Mouse (Mus musculus): ENCODE data around the gene Olfr1428. TPM values are rescaled to one million over a fixed set of nuclear protein-coding genes. Genes with fewer than 3 reads are reported as not detected.
"Not testable (repeated sequence)": the region's sequence is repeated elsewhere in the genome, so short reads cannot be mapped to it uniquely, and the experiment has no call there.

Gene Olfr1428
- total RNA-seq (2021) = not detected

DNA sequence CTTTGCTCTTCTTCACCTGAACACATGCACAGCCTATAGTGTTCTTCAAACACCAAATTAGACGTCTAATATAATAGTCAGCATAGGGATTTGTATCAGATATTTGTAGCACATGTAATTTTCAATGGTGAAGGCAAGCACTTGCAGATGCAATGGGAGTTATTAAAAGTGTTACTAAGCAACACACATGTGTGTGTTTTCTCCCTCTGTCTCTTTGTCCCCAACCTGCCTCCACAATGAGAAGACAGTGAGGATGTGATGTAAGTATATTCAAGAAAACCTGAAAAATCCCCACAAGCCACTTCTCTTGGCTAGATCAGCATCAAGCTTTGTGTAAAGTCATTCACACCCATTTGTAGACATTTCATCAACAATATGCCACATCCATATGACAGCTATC, at the start of gene Olfr1428:
Gene Olfr1428, minus strand, starts transcription at position 101 of the 400 bp plus-strand sequence.
- DNase-seq (ENCODE audit: extremely low spot score in 1 of 2, low spot score in 1 of 2) = no peak

DNA sequence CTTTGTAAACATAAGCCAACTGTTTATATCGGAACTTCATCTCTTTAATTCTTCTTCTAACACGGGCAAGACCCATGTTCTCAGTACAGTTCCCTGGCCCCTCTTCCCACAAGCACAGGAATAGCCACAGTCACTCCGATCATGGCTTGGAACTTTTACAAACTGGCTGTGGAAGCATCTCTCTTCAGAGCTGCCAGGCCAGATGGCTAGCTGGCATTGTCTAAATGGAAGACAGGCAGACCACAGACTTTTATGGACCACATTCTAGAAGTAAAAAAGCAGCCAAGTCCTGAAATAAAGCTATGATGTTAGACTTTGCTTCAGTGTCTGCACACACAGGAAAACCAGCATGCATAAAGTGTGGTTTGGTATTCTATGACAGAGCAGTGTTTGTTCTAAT, 29.8 kb upstream of the Olfr1428 start:
- no peak for DNase-seq (ENCODE audit: extremely low spot score in 1 of 2, low spot score in 1 of 2)

DNA sequence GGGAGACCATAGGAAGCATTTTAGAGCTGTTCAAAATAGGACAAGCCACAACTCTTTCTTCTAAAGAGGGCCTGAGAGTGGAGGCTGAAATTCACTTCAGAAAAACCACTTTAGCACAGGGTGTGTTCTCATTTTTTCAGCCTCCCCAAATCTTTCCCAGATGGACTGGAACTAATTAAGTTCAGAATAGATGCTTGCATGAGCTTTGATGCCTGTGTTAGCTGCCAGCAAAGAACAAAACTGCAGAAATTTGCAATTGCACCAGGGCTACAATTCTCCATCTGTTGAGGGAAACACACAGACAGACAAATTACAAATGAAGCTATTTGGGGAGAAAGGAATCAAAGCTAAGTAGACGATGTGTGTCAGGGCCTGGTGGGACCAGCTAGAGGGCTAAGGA, 27.7 kb upstream of the Olfr1428 start:
- DNase-seq (ENCODE audit: extremely low spot score in 1 of 2, low spot score in 1 of 2) = no peak

DNA sequence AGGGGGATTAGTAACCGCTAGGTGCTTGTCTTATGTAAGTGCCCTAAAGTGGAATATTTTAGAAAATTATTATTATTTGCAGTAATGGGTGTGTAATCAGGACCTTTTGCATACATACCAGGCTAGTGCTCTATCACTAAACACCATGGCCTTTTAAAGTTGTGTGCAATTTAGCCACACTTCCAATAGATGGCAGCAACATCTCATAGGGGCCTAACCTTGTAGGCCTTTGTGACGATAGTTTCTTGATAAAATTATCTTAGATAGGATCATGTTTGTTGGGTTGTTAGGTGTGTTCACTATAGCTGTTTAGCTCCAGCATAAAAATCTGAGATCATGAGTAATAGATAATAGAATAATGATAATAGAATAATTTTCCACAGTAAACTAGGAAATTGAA, 18.6 kb upstream of the Olfr1428 start:
- no peak for DNase-seq (ENCODE audit: extremely low spot score in 1 of 2, low spot score in 1 of 2)

DNA sequence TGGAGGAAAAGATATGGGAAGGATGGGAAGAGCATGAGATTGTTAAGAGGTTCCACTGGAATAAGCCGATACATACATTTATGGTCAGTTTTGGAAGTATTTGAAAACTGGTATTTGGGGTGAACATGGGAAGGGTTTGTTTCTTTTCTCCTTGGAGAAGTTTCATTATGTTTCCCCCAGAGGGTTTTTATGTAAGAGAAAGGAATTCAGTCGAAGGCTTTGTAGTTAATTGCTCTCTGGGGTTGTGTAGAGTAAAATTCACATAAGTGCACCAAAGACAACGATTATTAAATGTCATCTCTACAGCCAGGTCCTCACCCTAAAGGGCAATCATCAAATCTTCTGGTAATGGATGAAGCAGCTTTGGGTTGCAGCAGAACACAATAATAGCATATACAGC, 7.4 kb upstream of the Olfr1428 start, which contains the start of gene Olfr76:
Gene Olfr76, minus strand, starts transcription at position 101 of the 400 bp plus-strand sequence.
- DNase-seq (ENCODE audit: extremely low spot score in 1 of 2, low spot score in 1 of 2) = no peak

DNA sequence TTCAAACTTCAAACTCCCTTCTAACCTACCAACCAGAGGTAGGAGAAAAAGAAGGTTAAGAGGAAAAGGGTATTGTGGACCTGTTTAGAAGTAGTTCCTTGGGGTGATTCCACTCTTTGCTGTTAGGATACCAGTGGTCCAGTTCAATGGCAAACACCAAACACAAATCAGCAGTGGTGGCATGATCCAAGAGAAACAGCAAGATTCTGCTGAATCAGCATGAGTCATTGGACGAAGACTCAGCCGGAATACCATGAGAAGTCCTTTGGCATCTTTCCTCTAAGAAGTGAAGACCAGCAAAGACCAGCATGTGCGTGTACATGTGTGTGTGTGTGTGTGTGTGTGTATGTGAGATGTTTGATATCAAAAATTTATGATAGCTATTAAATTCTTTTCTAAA, 767 bp upstream of the Olfr1428 start:
- DNase-seq (ENCODE audit: extremely low spot score in 1 of 2, low spot score in 1 of 2) = no peak

DNA sequence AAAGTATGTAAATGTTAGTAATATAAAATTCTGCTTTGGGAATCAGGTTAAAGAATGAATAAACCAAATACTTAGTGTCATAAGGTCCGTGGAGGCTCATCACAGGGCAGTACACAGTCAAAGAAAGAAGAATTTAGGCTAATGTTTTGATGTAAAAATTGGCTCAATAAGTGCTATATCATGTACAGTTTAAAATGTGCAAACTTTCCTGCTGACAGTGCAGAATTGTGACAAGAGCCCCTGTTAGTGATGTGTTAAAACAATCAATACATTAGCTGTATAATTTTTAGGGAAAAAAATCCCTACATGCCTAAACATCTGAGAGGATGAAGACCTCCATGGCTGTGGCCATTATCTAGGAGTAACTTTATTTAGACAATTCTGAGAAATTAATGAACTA, 1.9 kb downstream of the Olfr1428 start:
- no peak for DNase-seq (ENCODE audit: extremely low spot score in 1 of 2, low spot score in 1 of 2)

DNA sequence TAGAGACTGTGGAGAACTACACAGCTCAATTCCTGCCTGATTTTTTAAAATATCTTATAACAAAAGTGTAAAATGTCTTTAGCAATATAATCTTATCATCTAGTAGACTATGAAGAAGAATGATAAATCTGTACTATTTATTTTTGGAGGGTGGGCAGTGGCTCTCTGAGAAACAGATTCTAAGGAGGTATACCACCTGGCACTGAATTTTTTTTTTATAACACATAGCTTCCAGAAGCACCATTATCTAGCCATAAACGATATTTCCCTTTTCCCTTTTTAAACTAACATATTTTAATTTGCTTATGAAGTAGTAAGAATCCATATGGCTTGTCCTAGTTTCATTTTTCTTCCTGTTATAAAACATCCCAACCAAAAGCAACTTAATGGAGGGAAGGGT, 11.2 kb downstream of the Olfr1428 start:
- DNase-seq (ENCODE audit: extremely low spot score in 1 of 2, low spot score in 1 of 2) = no peak

DNA sequence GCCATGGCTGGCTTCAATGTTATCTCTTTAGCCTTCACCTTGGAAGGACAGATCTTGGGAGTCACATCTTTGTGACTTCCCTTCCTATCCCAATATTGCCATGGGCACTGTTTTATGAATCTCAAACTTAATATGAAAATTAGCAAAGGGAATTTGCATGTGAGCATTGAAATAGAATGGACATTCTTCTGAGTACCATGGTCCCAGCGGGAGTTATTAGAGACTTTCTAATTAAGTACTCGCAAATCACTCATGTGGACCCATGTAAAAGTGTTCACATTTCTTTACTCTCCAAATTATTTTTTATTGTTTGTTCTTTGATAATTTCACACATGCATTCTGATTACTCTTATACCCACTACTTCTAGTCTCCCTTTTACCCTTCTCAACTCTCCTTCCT, 12.5 kb downstream of the Olfr1428 start, which contains the start of gene Olfr1427:
Gene Olfr1427, minus strand, starts transcription at position 101 of the 400 bp plus-strand sequence.
- no peak for DNase-seq (ENCODE audit: extremely low spot score in 1 of 2, low spot score in 1 of 2)

DNA sequence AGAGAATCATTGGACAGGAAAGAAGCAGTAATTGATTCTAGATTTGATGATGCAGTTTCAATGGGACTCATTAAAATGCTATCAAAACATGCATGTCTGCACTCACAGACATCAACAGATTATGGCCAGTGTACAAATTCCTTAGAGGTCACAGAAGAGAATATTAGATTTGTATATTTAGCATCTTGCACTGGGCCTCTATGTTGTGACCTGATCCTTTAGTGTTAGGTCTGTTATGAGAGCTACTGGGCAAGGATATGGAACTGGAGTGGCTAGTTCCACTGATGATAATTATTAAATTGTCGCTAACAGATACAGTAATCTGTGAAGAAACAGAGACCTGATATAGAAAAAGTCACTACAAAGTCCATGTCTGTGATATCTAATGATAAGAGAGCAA, 23.8 kb downstream of the Olfr1428 start, which contains the start of gene Olfr1426:
Gene Olfr1426, minus strand, starts transcription at position 101 of the 400 bp plus-strand sequence.
- DNase-seq (ENCODE audit: extremely low spot score in 1 of 2, low spot score in 1 of 2) = no peak

DNA sequence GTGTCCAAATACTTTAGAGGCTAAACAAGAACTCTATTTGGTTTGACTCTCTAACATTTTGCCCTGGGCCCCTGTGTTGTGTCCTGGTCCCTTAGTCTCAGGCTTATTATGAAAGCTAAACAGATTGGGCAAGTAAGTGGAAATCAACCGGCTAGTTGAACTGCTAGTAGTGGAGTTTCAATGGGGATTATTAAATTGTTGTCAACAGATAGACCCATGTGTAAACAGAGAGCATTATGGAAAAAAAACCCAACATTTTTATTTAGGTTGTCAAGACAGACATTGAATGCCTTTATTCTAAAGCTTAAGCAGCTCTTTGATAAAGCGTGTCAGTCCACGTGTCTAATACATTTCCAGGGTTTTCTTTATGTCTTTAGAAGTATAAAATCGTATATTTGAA, 38.1 kb downstream of the Olfr1428 start, which contains the start of gene Olfr1425:
Gene Olfr1425, minus strand, starts transcription at position 101 of the 400 bp plus-strand sequence.
- DNase-seq (ENCODE audit: extremely low spot score in 1 of 2, low spot score in 1 of 2) = not testable (repeated sequence)

DNA sequence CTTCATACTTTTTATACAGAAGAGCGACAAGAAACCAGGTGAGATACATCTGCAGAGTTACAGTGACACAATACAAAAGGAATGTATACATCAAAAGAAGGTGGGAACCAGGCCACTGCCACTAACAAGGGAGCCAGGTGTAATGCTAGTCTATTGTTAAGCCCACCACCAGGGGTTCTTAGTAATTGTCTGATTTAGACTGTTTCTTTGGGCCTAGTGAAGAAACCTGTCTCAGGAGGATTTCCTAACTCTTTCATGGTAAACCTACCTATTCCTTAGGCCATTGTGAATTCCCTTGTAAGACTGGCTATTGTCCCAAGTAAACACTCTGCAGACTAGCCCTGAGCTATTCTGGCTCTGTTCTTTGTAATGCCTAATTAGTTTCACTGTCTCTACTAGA, 46.2 kb downstream of the Olfr1428 start:
- DNase-seq (ENCODE audit: extremely low spot score in 1 of 2, low spot score in 1 of 2) = not testable (repeated sequence)

DNA sequence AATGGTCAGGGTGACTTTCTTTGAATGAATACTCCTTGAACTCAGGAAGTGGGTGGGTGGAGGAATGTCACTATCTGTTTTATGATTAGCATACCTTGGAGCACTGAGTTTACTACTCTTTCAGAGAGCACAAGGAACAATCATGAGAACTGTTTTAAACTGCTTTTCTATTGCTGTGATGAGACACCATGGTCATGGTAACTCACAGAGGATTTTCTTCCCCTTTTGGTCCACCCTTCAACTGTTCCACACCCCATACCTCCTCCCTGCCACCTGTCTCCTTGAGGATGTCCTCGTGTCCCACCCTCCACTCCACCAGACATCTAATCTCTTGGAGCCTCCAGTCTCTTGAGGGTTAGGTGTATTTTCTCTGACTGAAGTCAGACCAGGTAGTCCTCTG, 47.9 kb downstream of the Olfr1428 start:
- not testable (repeated sequence) for DNase-seq (ENCODE audit: extremely low spot score in 1 of 2, low spot score in 1 of 2)

DNA sequence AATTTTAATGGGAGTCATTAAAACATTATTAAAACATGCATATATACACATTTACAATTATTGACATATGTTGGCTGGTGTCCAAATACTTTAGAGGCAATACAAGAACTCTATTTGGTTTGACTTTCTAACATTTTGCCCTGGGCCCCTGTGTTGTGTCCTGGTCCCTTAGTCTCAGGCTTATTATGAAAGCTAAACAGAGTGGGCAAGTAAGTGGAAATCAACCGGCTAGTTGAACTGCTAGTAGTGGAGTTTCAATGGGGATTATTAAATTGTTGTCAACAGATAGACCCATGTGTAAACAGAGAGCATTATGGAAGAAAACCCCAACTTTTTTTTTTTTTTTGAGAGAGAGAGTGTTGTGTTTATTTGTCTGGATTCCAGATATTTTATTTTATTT, 53.1 kb downstream of the Olfr1428 start, which contains the start of gene Olfr1424:
Gene Olfr1424, minus strand, starts transcription at position 101 of the 400 bp plus-strand sequence.
- DNase-seq (ENCODE audit: extremely low spot score in 1 of 2, low spot score in 1 of 2) = not testable (repeated sequence)

Other genes starting within 250 kb of the Olfr1428 start
- gene Olfr1419, start 240.8 kb downstream of the Olfr1428 start, total RNA-seq (2021) = not detected
- not detected for gene Olfr1420, start 229.3 kb downstream of the Olfr1428 start, total RNA-seq (2021)
- 10 to 100 TPM; 19.3 TPM for gene Patl1, start 203.5 kb downstream of the Olfr1428 start, total RNA-seq (2021)
- 10 to 100 TPM; 52.9 to 54.8 TPM for gene Osbp, start 150.0 kb downstream of the Olfr1428 start, total RNA-seq (2021)
- not detected for gene Olfr1423, start 74.6 kb downstream of the Olfr1428 start, total RNA-seq (2021)
- gene Olfr1424, start 53.2 kb downstream of the Olfr1428 start, total RNA-seq (2021) = not detected
- gene Olfr1425, start 38.2 kb downstream of the Olfr1428 start, total RNA-seq (2021) = not detected
- not detected for gene Olfr1426, start 23.9 kb downstream of the Olfr1428 start, total RNA-seq (2021)
- gene Olfr1427, start 12.6 kb downstream of the Olfr1428 start, total RNA-seq (2021) = not detected
- not detected for gene Olfr76, start 7.3 kb upstream of the Olfr1428 start, total RNA-seq (2021)
- gene Olfr1555-ps1, start 54.2 kb upstream of the Olfr1428 start, total RNA-seq (2021) = not detected
- gene Olfr1431, start 84.7 kb upstream of the Olfr1428 start, total RNA-seq (2021) = not detected
- not detected for gene Olfr1432, start 116.7 kb upstream of the Olfr1428 start, total RNA-seq (2021)
- not detected for gene Olfr262, start 125.8 kb upstream of the Olfr1428 start, total RNA-seq (2021)
- not detected for gene Olfr235, start 145.1 kb upstream of the Olfr1428 start, total RNA-seq (2021)
- not detected for gene Olfr1434, start 164.0 kb upstream of the Olfr1428 start, total RNA-seq (2021)
- gene Olfr1436, start 183.2 kb upstream of the Olfr1428 start, total RNA-seq (2021) = not detected
- not detected for gene Olfr1437, start 209.2 kb upstream of the Olfr1428 start, total RNA-seq (2021)
- not detected for gene Olfr1438-ps1, start 220.0 kb upstream of the Olfr1428 start, total RNA-seq (2021)